ENCODE assay signal across 9 mouse cellular contexts in the genomic region with DNA sequence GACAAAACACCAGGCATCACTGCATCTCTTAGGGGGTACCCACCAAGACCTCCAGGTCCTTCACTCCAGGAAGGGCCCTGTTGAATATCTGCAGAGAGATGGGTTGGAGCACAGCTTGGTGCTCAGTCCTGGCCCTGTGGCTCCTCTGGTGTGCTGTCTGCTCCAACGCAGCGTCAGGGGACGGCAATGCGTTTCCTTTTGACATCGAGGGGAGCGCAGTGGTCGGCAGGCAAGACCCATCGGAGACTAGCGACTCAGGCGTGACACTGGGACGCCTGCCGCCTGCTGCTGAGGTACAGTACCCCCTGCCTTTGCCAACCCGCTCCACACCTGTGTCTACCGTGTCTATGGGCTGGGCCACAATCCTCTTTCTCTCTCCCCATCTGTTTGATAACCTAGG. TPM values are rescaled to one million over a fixed set of nuclear protein-coding genes. Genes with fewer than 3 reads are reported as not detected.
A peak's percentile ranks its signal among the peaks of the same experiment; 100 is the strongest.
DNase-seq lines count a peak whose midpoint lies in the region; ATAC-seq and TF ChIP-seq lines count a peak whose summit lies in the region.
"Had no signal": no experiment of that assay in that cellular context is flagged by ENCODE, and none has a peak within 500 bp of the region (broad histone marks: within the 10 kb centered on the region; RNA-seq: fewer than 3 reads in every experiment).

No protein-coding gene starts in this region.

- H3K36me3 ChIP-seq in liver, adult 2 months (ENCODE audit: control insufficient read depth, insufficient read depth, low read length), result no peaks in the 10 kb centered on the region
- H3K36me3 ChIP-seq in heart, embryonic 14.5 days (ENCODE audit: control insufficient read depth, insufficient read depth, low read length), result peaks cover 8% of the 10 kb centered on the region
- H3K36me3 ChIP-seq in midbrain, embryonic 16.5 days (ENCODE audit: control insufficient read depth, insufficient read depth, low read length), result no peaks in the 10 kb centered on the region

- no peak for TF ChIP-seq CTCF in liver, adult 2 months (IDR thresholded peaks at IDR 0.05; ENCODE audit: low read depth, low read length)

- H3K9me3 ChIP-seq in heart, embryonic 14.5 days (ENCODE audit: control insufficient read depth, low read length), result no peaks in the 10 kb centered on the region
- H3K9me3 ChIP-seq in midbrain, embryonic 16.5 days (replicated peaks; ENCODE audit: control insufficient read depth, low read length, poor library complexity, severe bottlenecking), result no peaks in the 10 kb centered on the region

- no peaks in the 10 kb centered on the region for H3K27me3 ChIP-seq in liver, adult 2 months (ENCODE audit: control insufficient read depth, insufficient read depth, low read length)
- H3K27me3 ChIP-seq in heart, embryonic 14.5 days (ENCODE audit: control insufficient read depth, insufficient read depth, low read length), result no peaks in the 10 kb centered on the region
- no peaks in the 10 kb centered on the region for H3K27me3 ChIP-seq in midbrain, embryonic 16.5 days (ENCODE audit: control insufficient read depth, insufficient read depth, low read depth, low read length)

- H3K4me2 ChIP-seq in heart, embryonic 14.5 days (ENCODE audit: low read length), result peak overlapping the region; percentile 78
- H3K4me2 ChIP-seq in midbrain, embryonic 16.5 days (ENCODE audit: low read length), result peak overlapping the region; percentile 78

- no peak for TF ChIP-seq POLR2A in liver, adult 2 months (IDR thresholded peaks at IDR 0.05; ENCODE audit: extremely low read depth, insufficient read depth, low read length)

- ATAC-seq in heart, embryonic 14.5 days (ENCODE audit: insufficient number of reproducible peaks, insufficient read depth, low FRiP score, low read depth), result peak; percentile 27
- peak; percentile 70 for ATAC-seq in midbrain, embryonic 16.5 days

- no peak for DNase-seq in liver, adult 2 months (ENCODE audit: extremely low read depth, low read depth, low spot score)
- no peak for DNase-seq in liver
- peak; percentile 54 for DNase-seq in embryo, embryonic 10.5 days (ENCODE audit: low spot score)
- peak; percentile 62 to 74 for DNase-seq in kidney, postnatal 4 days
- peak; percentile 26 to 43 for DNase-seq in thymus, postnatal 36 days
- DNase-seq in spleen, postnatal 36 days (ENCODE audit: low spot score in 2 of 2), result no peak

- H3K79me2 ChIP-seq in liver, adult 2 months (ENCODE audit: control insufficient read depth, insufficient read depth, low read length), result 0 out of 2 replicates have a peak, but pooled peaks cover 3% of the 10 kb centered on the region

- 4% methylated on average over 14 of the region's 14 CpGs for WGBS in liver, adult 2 months
- WGBS in heart, embryonic 14.5 days, result 2% methylated on average over 14 of the region's 14 CpGs
- 2% methylated on average over 14 of the region's 14 CpGs for WGBS in midbrain, embryonic 16.5 days

- H3K9ac ChIP-seq in liver, adult 2 months (ENCODE audit: low read depth, low read length), result peak overlapping the region; percentile 63
- H3K9ac ChIP-seq in heart, embryonic 14.5 days (ENCODE audit: low read length), result peak overlapping the region; percentile 87
- H3K9ac ChIP-seq in midbrain, embryonic 16.5 days (ENCODE audit: low read depth, low read length), result peak overlapping the region; percentile 52

- no peaks in the 10 kb centered on the region for H3K4me1 ChIP-seq in liver, adult 2 months (ENCODE audit: control insufficient read depth, insufficient read depth, low read length)
- H3K4me1 ChIP-seq in heart, embryonic 14.5 days (ENCODE audit: control insufficient read depth in 2 of 2, insufficient read depth in 2 of 2, low read length in 2 of 2), result peaks cover 18 to 74% of the 10 kb centered on the region in 2 experiments
- H3K4me1 ChIP-seq in midbrain, embryonic 16.5 days (ENCODE audit: control insufficient read depth, insufficient read depth, low read length), result peaks cover 12% of the 10 kb centered on the region

- peak overlapping the region; percentile 47 for H3K27ac ChIP-seq in liver, adult 2 months (replicated peaks; ENCODE audit: insufficient read depth, low read depth, low read length)
- H3K27ac ChIP-seq in heart, embryonic 14.5 days (replicated peaks in 1 of 2; ENCODE audit: control insufficient read depth in 1 of 2, insufficient read depth in 1 of 2, low read depth in 2 of 2, low read length in 2 of 2), result peak overlapping the region; percentile 87 to 97
- H3K27ac ChIP-seq in midbrain, embryonic 16.5 days (ENCODE audit: low read length), result peak overlapping the region; percentile 26; the same call in 1 of the 2 replicates
- H3K27ac ChIP-seq: macrophage had no signal

- peak overlapping the region; percentile 82 for H3K4me3 ChIP-seq in liver, adult 2 months (ENCODE audit: insufficient read depth, low read depth, low read length)
- peak overlapping the region; percentile 65 to 88 for H3K4me3 ChIP-seq in heart, embryonic 14.5 days (ENCODE audit: control insufficient read depth in 1 of 2, insufficient read depth in 1 of 2, low read depth in 1 of 2, low read length in 2 of 2)
- H3K4me3 ChIP-seq in midbrain, embryonic 16.5 days (ENCODE audit: low read depth, low read length), result peak overlapping the region; percentile 42

RNA-seq across cellular contexts. Expression of a gene that starts 0.5 kb away (rescaled TPM):
- total RNA-seq in liver, adult 2 months (2014; rRNA removed), result 6.7 and 8.0 TPM in 2 replicates
- 1.6 and 1.9 TPM in 2 replicates for polyA plus RNA-seq in liver, adult 2 months (2012; rRNA removed)
- 142 and 146 TPM in 2 replicates for polyA plus RNA-seq in heart, embryonic 14.5 days (2014; fragmentation: Nextera tagmentation; extraction: Ambion mirVana)
- polyA plus RNA-seq in midbrain, embryonic 16.5 days (2015; fragmentation: Nextera tagmentation; extraction: Ambion mirVana), result 15.9 and 20.2 TPM in 2 replicates
- polyA plus RNA-seq: macrophage had no signal

Comparison
In these comparisons a context has a peak if more than half of its experiments do, and no peak if none do; other contexts are left out.
1. DNase-seq: peak in embryo, embryonic 10.5 days (single experiment), kidney, postnatal 4 days (2 of 2) and thymus, postnatal 36 days (2 of 2); none in liver, adult 2 months (single experiment), liver (single experiment) and spleen, postnatal 36 days (0 of 2).
2. H3K27ac ChIP-seq: peak in every context shown above with its lines; median percentile 92 in heart, embryonic 14.5 days; 47 in liver, adult 2 months; 26 in midbrain, embryonic 16.5 days.
3. Peak in every context shown above with its lines, with median percentiles within 50 percentile points of each other: H3K4me3 ChIP-seq and H3K9ac ChIP-seq.